Mouse (Mus musculus) cerebellum, adult 11-12 months (tissue): ENCODE results near the gene Zc3h14.
A peak's percentile ranks its signal among the peaks of the same experiment; 100 is the strongest.

Experiments
- DNase-seq: peaks from one replicate; pipeline ENCODE4 v3.0.0; 2022

Zc3h14 gene

GRCm38 (mm10) chr12:98741011-98741501 is 5.7 kb upstream of the Zc3h14 start:
- no peak for DNase-seq

DNA sequence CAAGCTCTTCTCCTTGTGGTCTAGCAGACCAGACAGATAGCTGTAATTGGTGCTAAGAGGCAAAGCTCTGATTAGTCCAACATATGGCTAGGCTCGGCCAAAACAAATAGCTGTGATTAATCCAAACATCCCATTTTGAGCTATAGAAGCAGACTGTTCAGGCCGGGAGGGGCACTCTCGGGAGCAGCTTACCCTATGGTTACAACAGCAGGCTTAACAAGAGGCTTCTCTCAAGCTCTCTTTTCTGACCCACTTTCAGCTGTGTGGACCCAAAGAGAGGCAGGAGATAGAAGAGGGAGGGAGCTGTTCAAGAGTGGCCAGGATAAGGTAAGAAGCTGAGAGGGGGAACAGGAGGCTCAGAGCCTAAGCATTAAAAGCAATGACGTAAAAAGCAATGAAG is 1.1 kb upstream of the Zc3h14 start:
- no peak for DNase-seq

GRCm38 (mm10) chr12:98746131-98746530 is 633 bp upstream of the Zc3h14 start:
- peak; percentile 60 for DNase-seq

- no peak for DNase-seq
These were observed 603 bp downstream of the Zc3h14 start for GRCm38 (mm10) chr12:98747380-98747753.

DNA sequence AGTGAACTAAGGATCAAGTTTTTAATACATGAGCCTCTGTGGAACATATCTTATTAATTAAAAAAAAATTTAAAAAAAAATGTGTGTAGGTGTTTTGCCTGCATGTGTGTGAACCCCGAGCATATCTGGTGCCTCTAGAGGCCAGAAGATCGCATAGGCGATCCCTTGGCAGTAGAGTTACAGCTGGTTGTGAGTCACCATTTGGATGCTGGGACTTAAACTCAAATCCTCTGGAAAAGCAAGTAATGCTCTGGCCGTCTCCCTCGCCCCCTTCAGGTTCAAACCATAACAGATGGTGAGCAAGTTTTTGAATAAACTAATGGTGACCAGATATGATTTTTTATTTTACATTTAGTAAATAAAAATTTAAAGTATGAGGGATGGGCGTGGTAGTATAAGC is 10.9 kb downstream of the Zc3h14 start:
- no peak for DNase-seq

DNA sequence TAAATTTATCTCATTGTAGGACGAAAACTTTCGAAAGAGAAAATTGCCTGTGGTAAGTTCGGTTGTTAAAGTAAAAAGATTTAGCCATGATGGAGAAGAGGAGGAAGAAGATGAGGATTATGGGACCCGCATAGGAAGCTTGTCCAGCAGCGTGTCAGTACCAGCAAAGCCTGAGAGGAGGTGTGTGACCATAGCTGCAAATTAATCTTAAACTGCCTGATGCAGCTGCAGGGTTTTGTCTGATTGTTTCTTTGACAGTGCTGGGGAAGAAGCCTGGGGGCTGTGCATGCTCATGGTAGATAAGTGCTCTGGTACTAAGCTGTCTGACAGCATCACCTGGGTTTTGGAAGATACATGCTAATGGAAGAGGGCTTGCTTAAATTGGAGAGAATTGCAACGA is 12.9 kb downstream of the Zc3h14 start:
- DNase-seq: no peak

- no peak for DNase-seq
These were observed 19.5 kb downstream of the Zc3h14 start for GRCm38 (mm10) chr12:98766241-98766640.

- DNase-seq: no peak
These were observed 30.7 kb downstream of the Zc3h14 start for GRCm38 (mm10) chr12:98777509-98777908.

GRCm38 (mm10) chr12:98779148-98779547 is 32.4 kb downstream of the Zc3h14 start:
- DNase-seq: no peak

DNA sequence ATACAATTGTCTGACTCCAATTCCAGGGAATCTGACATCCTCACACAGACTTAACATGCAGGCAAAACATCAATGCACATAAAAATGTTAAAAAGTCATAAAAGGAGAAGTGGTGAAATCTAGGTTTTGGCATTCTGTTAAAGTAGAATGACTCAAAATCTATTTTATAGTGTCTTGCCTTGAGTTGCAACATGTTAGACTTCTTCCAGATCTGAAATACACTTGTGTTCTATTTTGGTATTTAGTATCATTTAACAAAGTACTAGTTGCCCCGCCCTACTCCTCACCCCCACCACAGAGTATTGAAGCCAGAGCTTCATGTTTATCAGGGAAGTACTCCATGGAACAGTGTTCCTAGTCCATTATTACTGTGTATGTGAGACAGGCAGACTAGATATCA is 37.5 kb downstream of the Zc3h14 start:
- DNase-seq: no peak

GRCm38 (mm10) chr12:98795731-98796318 is 49.1 kb downstream of the Zc3h14 start:
- DNase-seq: no peak

DNA sequence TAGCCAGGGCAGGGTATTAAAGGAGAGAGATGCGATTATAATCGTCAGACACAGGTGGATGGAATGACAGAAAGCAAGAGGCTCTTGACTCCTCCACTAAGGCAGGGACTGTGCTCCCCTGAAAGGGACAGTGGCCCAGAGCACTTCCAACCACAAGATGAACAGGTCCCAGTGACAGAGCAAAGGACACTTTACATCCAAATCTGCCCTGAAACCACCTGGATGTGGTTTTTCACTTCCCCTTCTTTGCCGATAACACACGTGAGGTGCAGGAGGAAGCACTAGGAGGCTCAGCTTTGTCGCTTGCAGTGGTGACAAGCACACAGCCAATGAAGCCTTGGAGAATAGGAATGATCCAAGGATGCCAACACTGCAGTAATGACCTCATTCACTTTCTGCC is 53.6 kb downstream of the Zc3h14 start:
- no peak for DNase-seq

GRCm38 (mm10) chr12:98802245-98802644 is 55.5 kb downstream of the Zc3h14 start:
- no peak for DNase-seq

GRCm38 (mm10) chr12:98804078-98804748 is 57.4 kb downstream of the Zc3h14 start:
- DNase-seq: no peak

DNA sequence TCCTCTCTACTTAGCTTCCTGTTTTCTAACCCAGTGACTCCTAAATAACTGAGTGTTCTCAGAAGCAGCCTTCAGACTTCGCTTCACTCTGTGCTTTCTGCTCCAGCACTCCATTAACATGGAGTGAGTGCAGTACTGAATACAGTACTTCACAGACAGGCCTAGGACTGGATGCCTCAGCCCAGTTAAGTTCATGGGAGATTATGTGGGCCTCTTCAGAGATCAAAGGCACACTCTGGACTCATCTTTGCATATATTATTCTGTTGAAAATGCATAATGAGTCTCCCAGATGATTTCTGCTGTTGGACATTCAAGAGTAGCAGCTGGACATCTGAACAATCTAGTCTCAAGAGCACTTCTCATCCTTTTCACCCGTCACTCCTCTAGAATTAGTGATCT is 74.0 kb downstream of the Zc3h14 start:
- no peak for DNase-seq

- no peak for DNase-seq
These were observed 84.4 kb downstream of the Zc3h14 start for GRCm38 (mm10) chr12:98831122-98831521.

DNA sequence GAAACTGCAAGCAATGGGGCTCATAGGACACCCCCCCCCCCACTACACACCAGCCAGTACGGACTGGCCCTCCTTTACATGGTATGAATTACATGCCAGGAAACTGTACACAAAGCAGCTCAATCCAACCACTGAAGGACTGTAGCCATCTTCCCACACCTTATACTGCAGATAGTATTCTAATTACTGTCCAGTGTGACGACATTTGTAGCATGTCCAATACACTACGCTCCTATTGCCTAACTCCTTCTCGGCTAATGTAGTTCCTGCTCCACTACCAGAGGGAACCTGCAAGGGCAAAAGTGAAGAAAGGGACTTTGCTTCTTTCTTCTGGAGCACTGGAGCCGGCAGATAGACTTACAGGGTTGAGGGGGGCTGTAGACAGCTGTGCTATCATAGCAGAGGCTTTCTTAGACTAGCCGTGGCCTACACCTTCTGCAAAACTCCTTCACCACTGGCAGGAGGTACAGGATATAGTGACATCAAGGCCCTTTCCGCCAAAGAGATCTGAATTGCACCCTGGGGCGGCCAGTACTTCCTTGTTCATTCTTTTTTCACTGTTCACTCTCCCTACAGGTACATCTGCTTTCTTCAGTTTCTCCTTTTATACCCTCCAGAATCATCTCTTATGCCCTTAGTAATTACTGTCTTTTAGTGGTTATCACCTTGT is 86.3 kb downstream of the Zc3h14 start:
- DNase-seq: no peak

DNA sequence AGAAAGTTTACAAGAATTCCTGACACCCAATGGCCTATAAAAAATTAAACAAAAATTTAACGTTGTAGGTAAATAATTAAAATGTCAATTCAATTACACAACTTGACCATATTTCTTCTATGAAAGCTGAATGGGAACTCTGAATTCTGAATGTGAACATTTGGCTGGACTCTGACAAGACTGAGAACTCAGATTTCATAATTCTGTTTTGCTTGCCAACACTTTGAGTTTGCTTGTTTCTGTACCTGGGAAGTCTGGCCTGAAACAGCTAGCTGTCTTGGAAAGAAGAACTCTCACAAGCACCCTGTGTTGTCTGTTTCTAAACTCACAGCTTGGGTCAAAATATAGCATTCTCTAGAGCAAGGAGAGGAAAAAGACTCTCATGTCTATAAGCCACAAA is 87.1 kb downstream of the Zc3h14 start:
- no peak for DNase-seq

GRCm38 (mm10) chr12:98834879-98835278 is 88.1 kb downstream of the Zc3h14 start:
- DNase-seq: no peak

GRCm38 (mm10) chr12:98835466-98835865 is 88.7 kb downstream of the Zc3h14 start:
- DNase-seq: no peak
